Mouse (Mus musculus) right cerebral cortex, adult 2 months (tissue): ENCODE data around the gene Anks3.

ENCODE experiments used
- DNase-seq, 2 experiments: peaks; one replicate each; pipeline ENCODE4 v3.0.0; 2021 to 2022; ENCODE audit warnings: low spot score in 2 of 2

Anks3 gene

GRCm38 (mm10) chr16:4968426-4968825 is 4.4 kb upstream of the Anks3 start:
- DNase-seq: no peak

DNA sequence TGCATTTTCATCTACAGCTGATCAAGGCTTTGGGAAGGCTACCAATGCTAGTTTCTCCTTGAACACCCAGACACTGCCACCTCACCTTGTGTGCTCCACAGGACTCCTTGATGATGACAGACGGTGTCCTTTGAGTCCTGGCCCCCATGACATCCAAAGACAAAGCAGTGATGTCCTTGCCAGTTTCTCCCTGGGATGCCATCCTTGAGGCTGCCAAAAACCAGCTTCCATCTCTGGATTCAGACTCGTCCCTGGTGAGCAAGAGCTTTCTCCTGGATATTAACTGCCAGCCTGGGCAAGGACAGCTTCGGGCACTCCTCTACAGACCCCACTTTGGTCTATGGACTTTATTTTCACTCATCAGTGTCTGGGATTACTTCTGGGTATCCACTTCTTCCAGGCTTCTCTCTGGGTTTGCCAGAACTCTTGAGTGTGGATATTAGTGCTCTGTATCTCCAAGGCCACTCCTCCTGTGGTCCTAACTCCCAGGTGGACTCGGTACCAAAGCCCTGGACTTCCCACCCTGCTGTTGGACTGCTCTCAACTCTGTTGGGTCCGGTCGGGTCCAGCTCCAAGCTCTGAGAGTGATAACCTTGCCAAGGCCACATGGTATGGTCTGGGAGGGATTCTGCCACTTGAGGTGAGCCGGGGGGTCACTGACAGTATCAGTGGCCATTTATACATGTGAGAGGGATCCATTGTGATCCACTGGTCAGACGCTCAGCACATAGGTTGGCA is 1.6 kb upstream of the Anks3 start:
- no peak for DNase-seq

DNA sequence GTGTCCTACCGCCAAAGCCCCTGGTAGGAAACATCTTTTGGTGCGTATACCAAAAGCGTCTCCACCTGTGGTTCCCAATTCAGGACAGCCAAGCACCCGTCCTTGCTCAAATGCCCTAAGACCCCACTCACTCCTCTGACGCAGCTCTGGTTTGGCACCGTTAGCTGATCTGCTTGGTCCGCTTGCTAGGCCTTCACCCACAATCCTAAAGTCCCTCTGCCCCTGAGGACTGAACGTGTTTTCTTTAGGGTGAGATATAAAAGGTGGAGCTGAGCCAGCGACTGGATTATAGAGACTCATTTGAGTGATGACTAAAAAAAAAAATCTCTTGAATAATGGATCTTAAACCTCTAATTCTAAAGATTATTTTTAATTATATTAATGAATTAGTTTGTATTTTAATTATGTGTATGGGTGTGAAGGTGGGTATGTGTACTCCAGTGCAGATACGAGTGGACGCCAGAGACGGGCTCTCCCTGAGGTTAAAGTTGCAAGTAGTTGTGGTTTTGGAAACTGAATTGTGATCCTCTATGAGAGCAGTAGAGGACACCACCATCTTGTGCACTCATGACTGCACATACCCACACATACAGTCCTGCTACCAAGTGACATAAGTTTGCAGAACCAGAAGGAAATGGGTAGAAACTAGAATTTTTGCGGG is 856 bp upstream of the Anks3 start:
- DNase-seq: no peak

- DNase-seq: no peak
These were observed 659 bp downstream of the Anks3 start for GRCm38 (mm10) chr16:4963346-4963745.

DNA sequence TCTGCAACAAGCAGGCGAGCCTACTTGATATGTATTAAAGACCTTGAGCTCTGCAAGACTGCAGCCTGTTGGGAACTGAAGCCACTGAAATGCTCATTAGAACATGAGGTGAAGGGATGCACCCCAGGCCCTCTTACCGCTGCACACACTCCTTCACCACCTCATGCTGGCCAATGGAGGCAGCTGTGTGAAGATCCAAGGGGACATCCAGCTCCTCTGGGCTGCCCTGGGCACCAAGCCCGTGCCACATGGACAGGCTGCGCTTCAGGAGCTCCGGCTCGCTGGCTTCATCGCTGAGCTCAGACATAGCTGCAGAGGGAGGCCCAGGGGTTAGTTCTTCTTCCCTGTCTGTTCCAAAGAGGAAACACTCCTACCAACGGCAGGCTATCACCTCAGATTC is 3.7 kb downstream of the Anks3 start:
- no peak for DNase-seq

DNA sequence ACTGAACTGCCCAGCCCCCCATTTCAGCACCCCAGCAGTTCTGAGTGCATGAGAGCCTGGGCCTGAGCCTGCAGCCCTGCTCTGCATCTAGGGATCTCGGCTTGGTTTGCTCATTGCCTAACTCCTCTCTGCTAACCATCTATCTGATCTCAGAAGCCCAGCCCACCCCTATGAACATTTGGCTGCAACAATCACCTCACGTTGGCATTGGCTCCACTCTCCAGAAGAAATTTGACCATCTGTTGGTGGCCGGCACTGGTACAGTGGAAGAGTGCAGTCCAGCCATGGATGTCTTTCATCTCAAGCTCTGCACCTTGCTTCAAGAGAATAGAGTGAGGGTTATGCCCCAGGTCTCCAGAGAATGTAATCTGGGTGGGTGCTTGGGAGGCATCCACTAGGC is 6.6 kb downstream of the Anks3 start:
- no peak for DNase-seq

DNA sequence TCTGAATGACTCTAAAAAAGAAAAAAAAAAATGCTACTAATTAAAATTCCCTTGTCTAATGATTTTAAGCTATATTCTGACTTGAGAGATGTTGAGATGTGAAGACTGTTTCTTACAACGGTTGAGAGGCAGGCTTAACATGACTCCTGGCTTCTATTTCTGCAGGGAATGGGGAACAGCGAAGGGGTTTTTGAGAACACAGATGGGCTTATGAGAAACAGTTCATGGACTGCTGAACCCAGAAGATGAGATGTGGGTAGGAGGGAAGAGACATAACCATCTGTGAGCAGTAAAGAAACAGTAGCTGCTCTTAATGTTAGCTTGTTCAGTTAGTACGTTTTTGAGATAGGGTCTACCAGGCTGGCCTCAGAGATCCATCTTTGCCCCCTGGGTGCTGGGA is 7.4 kb downstream of the Anks3 start:
- DNase-seq: no peak

DNA sequence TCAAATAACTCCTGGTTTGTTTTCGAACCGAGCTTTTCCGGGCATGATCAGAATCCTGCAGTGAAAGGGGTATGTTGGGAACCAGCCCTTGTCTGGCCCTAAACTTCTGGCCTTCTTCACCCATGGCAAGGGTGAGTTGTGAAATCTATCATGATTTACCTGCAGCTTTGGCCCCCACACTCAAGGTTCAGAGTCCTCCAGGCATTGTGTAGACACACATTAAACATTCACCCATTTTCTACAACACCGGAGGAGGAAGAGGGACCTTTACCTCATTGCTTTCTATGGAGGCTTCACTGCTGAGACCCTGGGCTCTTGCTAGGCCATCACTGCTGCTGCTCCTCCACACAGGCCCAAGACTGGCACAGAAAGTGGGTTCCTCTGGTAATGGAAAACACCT is 16.6 kb downstream of the Anks3 start:
- DNase-seq: no peak

- no peak for DNase-seq
These were observed 17.9 kb downstream of the Anks3 start for GRCm38 (mm10) chr16:4946155-4946554.

DNA sequence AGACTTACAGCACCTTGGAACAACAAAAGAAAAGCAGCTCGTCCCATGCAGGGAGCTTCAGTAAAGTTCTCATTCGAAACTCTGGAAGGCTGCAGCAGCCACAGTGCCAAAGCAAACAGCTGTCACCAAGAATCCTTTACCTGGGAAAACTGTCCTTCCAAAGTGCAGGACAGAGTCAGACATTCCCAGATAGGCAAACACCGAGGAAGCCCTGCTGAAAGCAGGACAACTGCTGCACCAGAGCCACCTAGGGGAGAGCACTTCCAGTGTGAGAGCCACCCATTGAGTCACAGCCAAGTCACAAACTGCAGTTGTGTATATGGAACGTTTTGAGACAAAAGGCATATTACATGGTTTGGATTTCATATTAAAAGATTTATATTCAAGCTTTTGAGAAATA is 18.6 kb downstream of the Anks3 start:
- DNase-seq: no peak

- DNase-seq: no peak
These were observed 20.6 kb downstream of the Anks3 start for GRCm38 (mm10) chr16:4943431-4943830.

- DNase-seq: no peak
These were observed 21.1 kb downstream of the Anks3 start for GRCm38 (mm10) chr16:4942868-4943267.

- no peak for DNase-seq
These were observed 23.0 kb downstream of the Anks3 start for GRCm38 (mm10) chr16:4941016-4941415.

DNA sequence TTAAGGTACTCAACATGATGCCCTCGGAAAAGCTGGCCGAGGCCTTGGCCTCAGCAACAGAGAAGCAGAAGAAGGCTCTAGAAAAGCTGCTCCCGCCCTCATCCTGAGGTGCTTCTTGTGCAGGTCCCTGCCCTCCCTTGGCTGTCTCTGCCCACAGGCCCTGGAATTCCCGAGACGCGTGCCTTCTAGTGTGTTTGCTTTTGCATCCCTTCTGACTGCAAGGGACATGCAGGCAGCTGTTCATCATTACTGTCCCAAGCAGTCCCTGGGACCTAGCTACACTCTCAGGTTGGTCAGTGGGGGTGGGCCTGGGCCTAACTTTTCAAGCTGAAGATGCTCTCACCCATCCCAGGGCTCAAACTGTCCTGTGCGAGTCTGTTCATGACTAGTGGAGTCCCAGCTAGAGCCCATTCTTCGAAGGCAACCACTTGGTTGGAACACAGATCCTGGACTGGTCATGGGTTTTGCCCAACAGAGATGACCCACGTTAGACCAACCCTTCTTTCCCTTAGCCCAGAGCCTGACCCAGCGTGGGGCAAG is 23.6 kb downstream of the Anks3 start:
- no peak for DNase-seq

GRCm38 (mm10) chr16:4939412-4939811 is 24.6 kb downstream of the Anks3 start:
- DNase-seq: peak in 1 of 2 experiments; percentile 49

DNA sequence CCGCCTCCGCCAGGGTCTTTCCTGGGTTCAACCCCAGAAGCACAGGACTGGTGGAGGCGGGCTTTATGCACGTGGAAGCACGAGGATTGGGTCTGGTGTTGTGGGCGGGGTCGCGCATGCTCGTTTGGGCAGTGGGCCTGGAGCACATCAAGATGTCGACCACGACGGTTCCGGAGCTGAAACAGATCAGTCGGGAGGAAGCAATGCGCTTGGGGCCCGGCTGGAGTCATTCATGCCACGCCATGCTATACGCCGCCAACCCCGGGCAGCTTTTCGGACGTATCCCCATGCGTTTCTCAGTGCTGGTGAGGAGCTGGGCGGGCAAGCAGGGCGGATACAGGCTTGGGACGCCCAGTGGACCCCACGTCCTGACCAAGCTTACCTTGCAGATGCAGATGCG is 25.0 kb downstream of the Anks3 start:
- peak; percentile 97 for DNase-seq

DNA sequence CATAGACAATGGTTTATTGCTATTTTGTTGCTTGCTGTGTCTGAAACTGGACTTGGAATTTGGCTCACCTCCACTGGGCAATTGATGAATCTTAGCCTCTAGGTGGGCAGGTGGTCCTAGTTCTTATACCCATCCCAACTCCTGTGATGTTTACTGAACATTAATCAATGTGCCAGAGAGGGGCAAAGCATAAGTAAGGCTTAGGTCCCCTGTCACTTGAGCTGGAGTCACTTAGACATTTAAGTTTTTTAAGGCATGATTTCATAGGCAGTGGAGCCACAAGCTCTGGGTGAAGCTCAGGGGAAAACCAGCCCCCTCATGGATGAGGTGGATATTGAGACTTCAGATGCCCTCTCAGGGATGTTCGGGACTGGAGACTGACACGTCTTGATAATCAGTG is 25.5 kb downstream of the Anks3 start, which contains the start of gene Nudt16l1:
Nudt16l1 (plus strand) TSS at position 301 of the 400 bp plus-strand sequence.
- DNase-seq: no peak

DNA sequence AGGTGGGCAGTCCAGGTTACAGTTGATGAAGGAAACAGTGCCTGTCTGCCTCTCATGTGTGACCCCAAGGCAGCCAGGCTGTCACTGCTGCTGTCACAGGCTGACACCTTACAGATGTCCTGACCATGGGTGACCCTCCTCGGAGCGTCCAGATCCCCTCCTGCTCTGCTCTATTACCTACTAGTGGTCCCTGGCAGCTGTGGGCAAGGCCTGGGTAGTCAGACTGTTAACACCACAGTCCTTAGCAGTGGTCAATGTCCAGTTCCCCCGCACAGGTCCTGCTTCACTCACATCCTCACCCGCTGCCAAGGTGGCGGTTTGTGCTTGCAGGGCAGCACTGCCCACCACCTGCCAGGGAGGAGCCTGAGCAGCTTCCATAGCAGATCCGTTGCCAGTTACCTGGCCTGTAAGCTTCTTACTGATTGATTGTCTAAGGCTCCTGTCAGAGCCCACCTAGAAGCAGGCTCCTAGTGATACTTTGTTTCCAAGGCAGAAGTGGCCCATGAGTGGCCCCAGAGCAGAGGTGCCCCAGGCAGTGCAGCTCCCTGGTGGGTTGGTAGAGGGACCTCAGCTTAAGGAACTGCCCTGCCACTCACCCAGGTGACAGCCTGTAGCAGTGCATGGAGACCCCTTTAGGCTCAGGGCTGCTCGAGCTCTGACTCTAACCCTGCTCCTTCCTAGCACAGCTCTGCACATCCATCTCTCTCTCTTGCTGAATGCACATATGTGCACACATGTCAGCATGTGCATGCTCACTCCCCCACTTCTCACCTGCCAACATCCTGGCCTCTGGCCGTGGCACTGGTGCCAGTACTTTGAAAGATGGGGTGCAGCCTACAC is 26.4 kb downstream of the Anks3 start:
- DNase-seq: no peak

- DNase-seq: no peak
These were observed 27.9 kb downstream of the Anks3 start for GRCm38 (mm10) chr16:4935931-4936703.

- DNase-seq: no peak
These were observed 28.6 kb downstream of the Anks3 start for GRCm38 (mm10) chr16:4935430-4935829.

DNA sequence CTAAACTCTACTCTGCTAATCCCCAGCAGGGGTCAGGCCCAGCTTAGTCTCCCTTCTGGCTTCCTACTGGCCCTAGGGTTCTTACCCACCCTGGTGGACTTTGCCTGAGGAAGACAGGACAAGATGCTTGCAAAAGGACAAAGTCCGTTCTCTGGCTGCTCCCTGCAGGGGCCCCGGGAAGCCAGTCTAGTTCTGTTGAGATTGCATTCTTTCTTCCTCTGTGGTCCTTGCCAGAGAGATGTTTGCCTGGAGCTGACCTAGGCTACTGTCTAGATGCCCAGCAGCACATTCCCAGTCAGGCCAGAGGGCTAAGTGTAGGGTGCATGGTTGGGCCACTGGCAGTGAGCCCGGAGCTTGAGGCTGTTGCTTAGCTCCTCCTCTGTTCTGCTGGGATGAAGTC is 31.6 kb downstream of the Anks3 start:
- DNase-seq: no peak

- DNase-seq: no peak
These were observed 35.5 kb downstream of the Anks3 start for GRCm38 (mm10) chr16:4928474-4928873.
